Mouse (Mus musculus): Measurements from ENCODE around the gene Specc1. TPM values are rescaled to one million over a fixed set of nuclear protein-coding genes. Genes with fewer than 3 reads are reported as not detected.

Specc1 gene
- total and polyA plus RNA-seq, 2 experiments from 2014 or later: 10.6 to 20.5 TPM

DNA sequence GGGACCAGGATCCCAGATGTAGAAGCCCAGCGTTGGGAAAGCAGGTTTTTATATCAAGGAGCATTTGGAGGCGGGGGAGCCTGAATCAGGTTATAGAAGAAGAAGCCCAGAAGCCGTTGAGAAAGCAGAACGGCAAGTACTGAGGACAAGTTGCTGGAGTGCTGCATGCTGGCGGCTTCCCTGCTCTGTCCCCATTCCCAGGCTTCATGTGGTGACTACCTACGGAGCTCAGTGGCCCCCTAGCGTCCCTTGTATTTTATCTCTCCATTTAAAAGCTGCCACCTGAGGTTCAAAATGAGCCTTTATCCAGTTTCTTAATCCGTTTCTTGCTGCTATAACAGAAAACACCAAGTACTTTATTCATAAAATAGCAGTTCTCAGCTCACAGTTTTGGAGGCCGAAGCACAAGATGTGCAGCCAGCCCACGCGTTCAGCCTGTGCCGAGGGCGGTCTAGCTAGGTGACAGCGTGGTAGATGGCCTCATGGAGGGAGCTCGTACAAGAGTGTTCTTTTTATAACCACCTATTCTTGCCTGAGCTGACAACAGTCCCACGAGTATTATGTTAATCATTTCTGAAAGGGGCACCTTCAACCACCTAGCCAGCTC, 54.2 kb downstream of the Specc1 start:
- ATAC-seq: no peak
- no peaks in the 10 kb centered on the region for H3K36me3 ChIP-seq (ENCODE audit: insufficient read depth)
- TF ChIP-seq CTCF (IDR thresholded peaks at IDR 0.05; ENCODE audit: low read depth): peak; percentile 13; the same call in 1 of the 2 replicates
- no peaks in the 10 kb centered on the region for H3K4me1 ChIP-seq (ENCODE audit: insufficient read depth)
- no peak overlapping the region for H3K4me2 ChIP-seq (ENCODE audit: low read depth)
- no peak for DNase-seq
- WGBS: 67% methylated on average over 16 of the region's 16 CpGs
- no peak overlapping the region for H3K9ac ChIP-seq
- H3K9me3 ChIP-seq (ENCODE audit: low read length): no peaks in the 10 kb centered on the region
- no peak overlapping the region for H3K4me3 ChIP-seq (ENCODE audit: low read depth, low read length)
- no peak overlapping the region for H3K27ac ChIP-seq (ENCODE audit: low read depth, low read length)
- no peaks in the 10 kb centered on the region for H3K27me3 ChIP-seq (ENCODE audit: insufficient read depth, low read length)

DNA sequence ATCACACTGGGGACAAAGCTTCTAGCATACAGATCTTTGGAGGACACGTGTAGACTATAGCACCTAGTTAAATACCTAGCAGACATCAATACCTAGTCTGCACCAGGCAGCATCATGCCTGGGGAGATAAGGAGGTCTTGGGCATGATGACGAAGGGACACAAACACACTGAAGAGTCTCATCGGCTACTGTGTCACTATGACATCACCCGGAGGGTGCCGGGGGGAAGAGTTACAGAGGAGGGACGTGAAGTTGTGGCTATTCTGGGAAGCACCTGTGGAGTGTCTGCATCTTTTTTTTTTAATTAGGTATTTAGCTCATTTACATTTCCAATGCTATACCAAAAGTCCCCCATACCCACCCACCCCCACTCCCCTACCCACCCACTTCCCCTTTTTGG, 55.5 kb downstream of the Specc1 start:
- no peak overlapping the region for H3K4me3 ChIP-seq (ENCODE audit: low read depth, low read length)
- TF ChIP-seq CTCF (IDR thresholded peaks at IDR 0.05; ENCODE audit: low read depth): no peak
- DNase-seq: no peak
- H3K27ac ChIP-seq (ENCODE audit: low read depth, low read length): no peak overlapping the region
- no peak overlapping the region for H3K4me2 ChIP-seq (ENCODE audit: low read depth)
- no peak for ATAC-seq
- no peaks in the 10 kb centered on the region for H3K9me3 ChIP-seq (ENCODE audit: low read length)
- H3K9ac ChIP-seq: no peak overlapping the region
- H3K27me3 ChIP-seq (ENCODE audit: insufficient read depth, low read length): no peaks in the 10 kb centered on the region
- no peaks in the 10 kb centered on the region for H3K36me3 ChIP-seq (ENCODE audit: insufficient read depth)
- no peaks in the 10 kb centered on the region for H3K4me1 ChIP-seq (ENCODE audit: insufficient read depth)
- 93% methylated on average over 6 of the region's 6 CpGs for WGBS

DNA sequence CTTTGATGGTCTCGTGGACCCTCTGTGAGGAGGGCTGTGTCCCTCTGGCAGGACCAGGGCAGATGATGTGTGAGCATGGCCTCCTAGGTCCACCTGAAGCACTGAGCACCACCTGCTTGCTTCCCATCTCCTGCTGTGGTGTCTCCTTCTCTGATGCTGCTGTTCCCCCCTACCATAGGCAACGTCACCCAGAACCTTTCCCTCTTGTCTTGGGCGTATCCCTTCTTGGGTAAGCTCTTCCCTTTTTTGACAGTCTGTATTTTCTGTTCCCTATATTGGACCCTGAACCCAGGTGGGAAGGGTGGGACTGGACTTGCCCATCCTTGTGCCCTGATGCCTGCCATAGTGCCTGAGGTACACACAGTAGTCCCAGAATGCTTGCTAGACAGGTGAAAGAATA, 56.9 kb downstream of the Specc1 start:
- no peak for TF ChIP-seq CTCF (IDR thresholded peaks at IDR 0.05; ENCODE audit: low read depth)
- no peak overlapping the region for H3K27ac ChIP-seq (ENCODE audit: low read depth, low read length)
- H3K27me3 ChIP-seq (ENCODE audit: insufficient read depth, low read length): no peaks in the 10 kb centered on the region
- H3K4me2 ChIP-seq (ENCODE audit: low read depth): no peak overlapping the region
- H3K9ac ChIP-seq: no peak overlapping the region
- H3K9me3 ChIP-seq (ENCODE audit: low read length): no peaks in the 10 kb centered on the region
- ATAC-seq (no peak), DNase-seq (no peak)
- H3K36me3 ChIP-seq (ENCODE audit: insufficient read depth): no peaks in the 10 kb centered on the region
- H3K4me1 ChIP-seq (ENCODE audit: insufficient read depth): no peaks in the 10 kb centered on the region
- H3K4me3 ChIP-seq (ENCODE audit: low read depth, low read length): no peak overlapping the region
- WGBS: 98% methylated on average over 3 of the region's 3 CpGs

GRCm38 (mm10) chr11:62015071-62015654, 58.6 kb downstream of the Specc1 start:
- no peaks in the 10 kb centered on the region for H3K4me1 ChIP-seq (ENCODE audit: insufficient read depth)
- ATAC-seq: no peak
- DNase-seq: peak; percentile 36
- no peaks in the 10 kb centered on the region for H3K36me3 ChIP-seq (ENCODE audit: insufficient read depth)
- H3K4me3 ChIP-seq (ENCODE audit: low read depth, low read length): no peak overlapping the region
- H3K27me3 ChIP-seq (ENCODE audit: insufficient read depth, low read length): no peaks in the 10 kb centered on the region
- TF ChIP-seq CTCF (IDR thresholded peaks at IDR 0.05; ENCODE audit: low read depth): no peak
- no peak overlapping the region for H3K4me2 ChIP-seq (ENCODE audit: low read depth)
- H3K27ac ChIP-seq (ENCODE audit: low read depth, low read length): no peak overlapping the region
- no peak overlapping the region for H3K9ac ChIP-seq
- 12% methylated on average over 13 of the region's 13 CpGs for WGBS
- H3K9me3 ChIP-seq (ENCODE audit: low read length): no peaks in the 10 kb centered on the region

GRCm38 (mm10) chr11:62016985-62017384, 60.4 kb downstream of the Specc1 start:
- Histone ChIP-seq H3K4me3 (ENCODE audit: low read depth, low read length) (no peak overlapping the region), H3K9ac (no peak overlapping the region), H3K27me3 (ENCODE audit: insufficient read depth, low read length) (no peaks in the 10 kb centered on the region), H3K9me3 (ENCODE audit: low read length) (no peaks in the 10 kb centered on the region), H3K27ac (ENCODE audit: low read depth, low read length) (no peak overlapping the region), H3K4me2 (ENCODE audit: low read depth) (no peak overlapping the region), H3K4me1 (ENCODE audit: insufficient read depth) (no peaks in the 10 kb centered on the region), H3K36me3 (ENCODE audit: insufficient read depth) (no peaks in the 10 kb centered on the region)
- 94% methylated on average over 2 of the region's 2 CpGs for whole genome bisulfite sequencing
- no peak for ATAC-seq
- no peak for TF ChIP-seq CTCF (IDR thresholded peaks at IDR 0.05; ENCODE audit: low read depth)
- no peak for DNase-seq

GRCm38 (mm10) chr11:62018315-62019205, 62.0 kb downstream of the Specc1 start:
- TF ChIP-seq CTCF (IDR thresholded peaks at IDR 0.05; ENCODE audit: low read depth): no peak

DNA sequence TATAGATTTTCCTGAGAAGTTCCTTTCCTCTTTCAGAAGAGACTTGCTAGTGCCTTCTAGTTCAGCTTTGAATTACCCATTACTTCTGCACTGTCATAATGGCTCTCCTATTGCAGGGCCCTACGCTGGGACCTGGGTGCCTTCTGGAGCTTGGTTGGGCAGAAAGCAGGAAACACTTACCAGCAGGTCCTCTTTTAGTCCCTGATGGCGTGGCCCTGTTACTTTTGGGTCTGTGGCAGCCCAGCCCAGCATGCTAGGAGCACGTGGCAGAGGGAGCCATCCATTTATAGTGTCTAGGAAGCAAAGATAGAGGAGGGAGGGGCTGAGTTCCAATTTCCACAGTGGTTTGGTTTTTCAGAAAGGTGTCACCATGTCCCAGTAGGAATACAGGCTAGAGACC, 63.3 kb downstream of the Specc1 start:
- no peak for DNase-seq
- ATAC-seq: no peak

More at GRCm38 (mm10) chr11:62018315-62019205, 62.0 kb downstream of the Specc1 start:
- Histone ChIP-seq H3K9ac (no peak overlapping the region), H3K27me3 (ENCODE audit: insufficient read depth, low read length) (no peaks in the 10 kb centered on the region), H3K9me3 (ENCODE audit: low read length) (no peaks in the 10 kb centered on the region), H3K4me1 (ENCODE audit: insufficient read depth) (no peaks in the 10 kb centered on the region), H3K4me2 (ENCODE audit: low read depth) (no peak overlapping the region), H3K36me3 (ENCODE audit: insufficient read depth) (no peaks in the 10 kb centered on the region), H3K4me3 (ENCODE audit: low read depth, low read length) (no peak overlapping the region), H3K27ac (ENCODE audit: low read depth, low read length) (no peak overlapping the region)
- 82% methylated on average over 10 of the region's 10 CpGs for WGBS
- DNase-seq (no peak), ATAC-seq (no peak)

More for the DNA sequence above, 63.3 kb downstream of the Specc1 start:
- Histone ChIP-seq H3K27me3 (ENCODE audit: insufficient read depth, low read length) (no peaks in the 10 kb centered on the region), H3K4me3 (ENCODE audit: low read depth, low read length) (no peak overlapping the region), H3K4me1 (ENCODE audit: insufficient read depth) (peaks cover 4% of the 10 kb centered on the region; the same call in 1 of the 2 replicates), H3K27ac (ENCODE audit: low read depth, low read length) (no peak overlapping the region), H3K9ac (no peak overlapping the region), H3K9me3 (ENCODE audit: low read length) (no peaks in the 10 kb centered on the region), H3K4me2 (ENCODE audit: low read depth) (no peak overlapping the region), H3K36me3 (ENCODE audit: insufficient read depth) (no peaks in the 10 kb centered on the region)
- TF ChIP-seq CTCF (IDR thresholded peaks at IDR 0.05; ENCODE audit: low read depth): no peak
- 69% methylated on average over 3 of the region's 3 CpGs for WGBS

Data from forebrain, postnatal 0 days (tissue).